Mouse (Mus musculus) spleen, adult 12 weeks (tissue): ENCODE results near the gene Mmadhc.

ENCODE experiments used
- DNase-seq: peaks from one replicate; pipeline ENCODE4 v3.0.0; 2022; ENCODE audit warnings: low spot score

Mmadhc gene

GRCm38 (mm10) chr2:50265215-50265785, 31.3 kb downstream of the Mmadhc start:
- DNase-seq, result no peak

- no peak for DNase-seq
These were observed 32.5 kb downstream of the Mmadhc start for GRCm38 (mm10) chr2:50264059-50264458.

- no peak for DNase-seq
These were observed 41.6 kb downstream of the Mmadhc start for GRCm38 (mm10) chr2:50254955-50255354.

- DNase-seq, result no peak
These were observed 48.0 kb downstream of the Mmadhc start for GRCm38 (mm10) chr2:50248551-50248950.

GRCm38 (mm10) chr2:50233491-50233890, 63.1 kb downstream of the Mmadhc start:
- no peak for DNase-seq
